Mouse (Mus musculus) frontal cortex, postnatal 36 days (tissue): ENCODE data around the gene Trim40.

Source experiments
- DNase-seq, 2 experiments: peaks; one replicate each; pipeline ENCODE4 v3.0.0; 2022; ENCODE audit warnings: low spot score in 2 of 2

The Trim40 gene

GRCm38 (mm10) chr17:36839931-36840330 is 50.0 kb downstream of the Trim40 start:
- no peak for DNase-seq

GRCm38 (mm10) chr17:36839001-36839400 is 50.9 kb downstream of the Trim40 start:
- DNase-seq, result no peak

GRCm38 (mm10) chr17:36836874-36837647 is 52.9 kb downstream of the Trim40 start, which contains the start of gene Trim26:
Gene Trim26, plus strand, starts transcription at chr17:36837134.
- DNase-seq, result peak; percentile 96 to 98

- peak in 1 of 2 experiments; percentile 15 for DNase-seq
Measured at GRCm38 (mm10) chr17:36836427-36836812, 53.5 kb downstream of the Trim40 start.

GRCm38 (mm10) chr17:36835591-36836426 is 54.1 kb downstream of the Trim40 start:
- DNase-seq, result peak; percentile 40 to 60

- DNase-seq, result no peak
Measured at GRCm38 (mm10) chr17:36832694-36833093, 57.2 kb downstream of the Trim40 start.
